Mouse (Mus musculus): ENCODE results near the gene Fam131c. TPM values are rescaled to one million over a fixed set of nuclear protein-coding genes. Genes with fewer than 3 reads are reported as not detected.

Gene Fam131c
- 42.1 and 42.5 TPM in 2 replicates for polyA plus RNA-seq (2015; fragmentation: Nextera tagmentation; extraction: Ambion mirVana)

DNA sequence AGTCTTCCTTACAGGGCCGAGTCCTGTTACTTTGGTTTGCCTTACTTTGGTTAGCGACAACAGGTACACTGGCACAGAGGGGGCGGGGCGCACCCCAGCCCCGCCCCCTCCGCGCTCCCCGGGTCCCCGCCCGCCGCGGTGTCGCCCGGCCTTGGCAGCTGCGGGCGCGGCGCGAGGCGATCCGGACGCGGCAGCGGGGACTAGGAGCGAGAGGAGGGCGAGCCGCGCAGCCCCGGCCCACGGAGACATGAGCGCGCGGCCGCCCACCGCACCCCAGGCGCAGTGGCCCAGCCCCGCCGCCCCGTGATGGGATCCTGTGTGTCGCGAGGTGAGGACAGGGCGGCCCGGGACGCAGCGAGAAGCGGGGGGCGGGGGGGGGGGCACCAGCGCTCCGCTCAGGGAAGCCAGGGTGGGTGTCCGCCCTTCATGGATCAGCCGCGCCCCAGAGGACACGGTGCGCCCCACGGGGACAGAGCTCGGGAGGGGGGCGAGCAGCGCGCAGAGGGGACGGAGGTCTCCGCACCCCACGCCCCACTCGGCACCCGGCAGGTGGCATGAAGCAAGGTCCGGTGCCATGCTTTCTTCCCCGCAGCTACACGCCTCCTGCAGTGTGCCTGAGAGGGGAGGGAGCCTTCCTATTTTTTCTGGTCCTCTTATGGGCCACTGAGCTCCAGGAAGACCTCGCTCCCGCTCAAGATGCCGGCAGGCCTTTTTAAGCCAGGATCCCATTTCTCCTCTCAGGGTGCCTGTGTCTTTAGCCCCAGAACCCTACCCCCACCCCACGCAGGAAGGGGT is at the start of gene Fam131c:
Fam131c (plus strand) TSS at position 224 of the 795 bp plus-strand sequence.
- Histone ChIP-seq H3K4me3 (peak within 1 kb of the TSS; percentile 66), H3K36me3 (no peaks in the 10 kb centered on the region), H3K4me2 (peak within 1 kb of the TSS; percentile 94), H3K4me1 (replicated peaks) (peaks cover 13% of the 10 kb centered on the region), H3K9ac (peak within 1 kb of the TSS; percentile 64), H3K27ac (replicated peaks) (no peak within 1 kb of the TSS), H3K9me3 (no peaks in the 10 kb centered on the region), H3K27me3 (peaks cover 29% of the 10 kb centered on the region)
- peak; percentile 39; the same call in 1 of the 2 replicates for ATAC-seq (ENCODE audit: low FRiP score, low read depth)
- WGBS: under 1% methylated on average over 55 of the region's 71 CpGs

DNA sequence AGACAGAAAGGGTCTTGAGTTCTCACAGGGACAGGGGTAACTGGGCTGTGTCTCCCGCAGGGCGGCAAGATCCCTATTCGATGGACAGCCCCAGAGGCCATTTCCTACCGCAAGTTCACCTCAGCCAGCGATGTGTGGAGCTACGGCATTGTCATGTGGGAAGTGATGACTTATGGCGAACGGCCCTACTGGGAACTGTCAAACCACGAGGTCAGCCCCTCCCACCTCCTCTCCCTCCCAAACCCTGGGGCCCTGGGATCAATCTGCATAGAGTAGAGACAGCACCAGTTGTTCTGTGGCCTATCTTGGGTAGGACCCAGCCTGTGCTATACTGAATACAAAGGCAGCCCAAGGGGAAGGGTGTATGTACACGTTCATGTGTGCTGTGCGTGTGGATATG is 45.5 kb upstream of the Fam131c start:
- no peak for ATAC-seq (ENCODE audit: low FRiP score, low read depth)
- Histone ChIP-seq H3K27me3 (no peaks in the 10 kb centered on the region), H3K9me3 (no peaks in the 10 kb centered on the region), H3K9ac (no peak overlapping the region), H3K4me2 (no peak overlapping the region), H3K36me3 (no peaks in the 10 kb centered on the region), H3K27ac (replicated peaks) (no peak overlapping the region), H3K4me1 (replicated peaks) (no peaks in the 10 kb centered on the region), H3K4me3 (no peak overlapping the region)
- WGBS: 73% methylated on average over 11 of the region's 11 CpGs

DNA sequence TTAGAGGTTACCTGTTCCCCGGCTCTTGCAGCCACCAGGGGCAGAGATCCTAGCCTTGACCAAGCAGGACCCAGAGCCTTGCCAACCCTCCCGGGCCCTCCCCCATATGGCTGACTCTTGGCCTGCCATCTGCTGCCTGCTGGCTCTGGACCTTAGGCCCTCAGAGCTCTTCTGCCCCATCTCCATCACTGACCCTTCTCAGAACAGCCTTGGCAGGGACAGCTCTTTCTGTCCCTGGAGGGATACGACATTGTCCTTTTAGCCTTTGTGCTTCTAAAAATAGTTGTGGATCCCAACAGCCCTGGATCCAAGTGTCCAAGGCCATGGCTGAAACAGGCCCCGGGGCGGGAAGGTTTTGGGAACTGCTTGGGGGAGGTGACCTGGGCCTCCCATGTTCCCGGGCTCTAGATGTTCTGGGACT is 43.2 kb upstream of the Fam131c start:
- H3K36me3 ChIP-seq: no peaks in the 10 kb centered on the region
- no peaks in the 10 kb centered on the region for H3K27me3 ChIP-seq
- H3K4me2 ChIP-seq: no peak overlapping the region
- H3K9ac ChIP-seq: no peak overlapping the region
- WGBS: 85% methylated on average over 6 of the region's 6 CpGs
- no peak overlapping the region for H3K27ac ChIP-seq (replicated peaks)
- H3K4me3 ChIP-seq: no peak overlapping the region
- ATAC-seq (ENCODE audit: low FRiP score, low read depth): no peak
- H3K4me1 ChIP-seq (replicated peaks): no peaks in the 10 kb centered on the region
- no peaks in the 10 kb centered on the region for H3K9me3 ChIP-seq

DNA sequence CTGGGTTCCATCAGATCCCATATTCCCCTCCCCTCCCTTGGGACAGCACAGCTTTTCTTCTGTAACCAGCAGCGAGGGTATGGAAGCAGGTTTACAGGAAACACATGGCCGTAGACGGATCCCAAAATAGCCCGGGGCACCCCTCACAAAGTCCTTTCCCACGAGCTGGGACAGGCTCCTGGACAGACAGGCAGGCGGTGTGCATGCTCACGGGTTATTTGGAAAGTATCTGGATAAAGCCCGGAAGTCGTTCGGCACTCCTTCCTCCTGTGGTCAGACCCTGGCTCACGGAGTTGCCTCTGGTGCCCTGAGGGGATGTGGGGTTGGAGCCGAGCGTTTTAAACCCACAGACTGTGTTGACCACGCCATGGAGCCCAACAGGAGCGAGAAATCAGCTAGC is 42.4 kb upstream of the Fam131c start:
- H3K36me3 ChIP-seq: no peaks in the 10 kb centered on the region
- no peak for ATAC-seq (ENCODE audit: low FRiP score, low read depth)
- no peaks in the 10 kb centered on the region for H3K9me3 ChIP-seq
- H3K27me3 ChIP-seq: no peaks in the 10 kb centered on the region
- H3K4me3 ChIP-seq: no peak overlapping the region
- H3K4me1 ChIP-seq (replicated peaks): no peaks in the 10 kb centered on the region
- no peak overlapping the region for H3K4me2 ChIP-seq
- H3K9ac ChIP-seq: no peak overlapping the region
- H3K27ac ChIP-seq (replicated peaks): no peak overlapping the region
- 81% methylated on average over 15 of the region's 15 CpGs for WGBS

DNA sequence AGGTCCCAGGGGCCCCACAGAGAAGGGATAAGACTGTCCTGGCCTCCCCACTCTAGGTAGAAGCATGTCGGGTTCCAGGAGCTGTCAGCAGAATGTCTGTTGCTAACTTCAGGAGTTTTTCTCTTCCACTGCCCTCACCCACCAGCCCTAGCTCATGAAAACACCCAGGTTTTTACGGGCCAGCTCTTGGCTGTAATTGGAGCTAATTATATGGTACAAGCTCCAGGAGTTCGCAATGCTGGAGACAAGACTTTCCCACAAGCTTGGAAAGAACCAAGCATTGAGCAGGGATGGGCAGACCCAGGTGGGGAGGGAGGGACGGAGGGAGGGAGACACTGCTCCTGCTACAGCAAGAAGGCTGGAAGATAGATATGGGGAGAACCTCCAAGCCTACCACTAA is 40.9 kb upstream of the Fam131c start:
- ATAC-seq (ENCODE audit: low FRiP score, low read depth): no peak
- Histone ChIP-seq H3K4me2 (no peak overlapping the region), H3K27ac (replicated peaks) (no peak overlapping the region), H3K4me3 (no peak overlapping the region), H3K36me3 (no peaks in the 10 kb centered on the region), H3K4me1 (replicated peaks) (no peaks in the 10 kb centered on the region), H3K9me3 (no peaks in the 10 kb centered on the region), H3K9ac (no peak overlapping the region), H3K27me3 (no peaks in the 10 kb centered on the region)
- 84% methylated on average over 4 of the region's 4 CpGs for WGBS

DNA sequence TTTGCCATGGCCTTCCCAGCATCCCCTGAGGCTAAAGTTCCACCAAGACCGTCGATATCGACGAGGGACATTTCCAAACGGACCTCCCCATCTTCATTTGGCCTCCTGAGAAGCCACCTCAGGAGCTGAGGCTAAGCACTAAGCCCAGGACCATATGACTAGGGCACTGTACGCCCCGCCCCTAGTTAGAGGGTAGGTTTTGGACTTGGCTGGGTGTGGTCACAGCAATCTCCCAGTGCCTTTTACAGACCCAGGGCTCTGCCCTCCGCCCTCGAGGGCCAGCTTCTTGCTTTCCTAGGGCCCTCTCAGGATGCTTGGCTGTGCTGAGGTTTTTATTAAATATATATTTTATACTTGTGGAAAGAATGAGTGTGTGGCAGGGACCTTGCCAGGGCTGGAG is 39.3 kb upstream of the Fam131c start:
- Histone ChIP-seq H3K9me3 (no peaks in the 10 kb centered on the region), H3K36me3 (no peaks in the 10 kb centered on the region), H3K4me3 (no peak overlapping the region), H3K4me2 (no peak overlapping the region), H3K9ac (no peak overlapping the region), H3K27ac (replicated peaks) (no peak overlapping the region), H3K27me3 (no peaks in the 10 kb centered on the region), H3K4me1 (replicated peaks) (no peaks in the 10 kb centered on the region)
- no peak for ATAC-seq (ENCODE audit: low FRiP score, low read depth)
- 82% methylated on average over 9 of the region's 9 CpGs for WGBS

DNA sequence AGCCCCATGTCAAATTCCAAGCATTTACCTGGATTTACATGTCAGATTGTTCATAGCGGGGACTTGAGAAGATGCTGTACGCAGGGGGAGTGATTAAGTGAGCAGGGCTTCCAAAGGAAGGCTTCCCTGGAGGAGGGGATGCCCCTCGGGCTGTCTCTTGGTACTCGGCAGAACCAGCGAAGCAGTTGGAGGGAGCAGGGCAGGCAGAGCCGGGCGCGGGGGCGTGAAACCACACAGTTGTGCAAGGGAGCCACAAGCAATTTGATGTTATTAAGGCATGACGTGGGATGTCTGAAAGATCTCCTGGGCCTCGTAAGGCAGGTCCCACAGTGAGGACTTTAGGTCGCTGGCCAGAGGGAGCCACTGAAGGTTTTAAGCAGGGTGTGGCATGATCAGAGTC is 38.1 kb upstream of the Fam131c start:
- WGBS: 69% methylated on average over 12 of the region's 12 CpGs
- Histone ChIP-seq H3K36me3 (no peaks in the 10 kb centered on the region), H3K27ac (replicated peaks) (no peak overlapping the region), H3K9ac (no peak overlapping the region), H3K9me3 (no peaks in the 10 kb centered on the region), H3K27me3 (no peaks in the 10 kb centered on the region), H3K4me3 (no peak overlapping the region), H3K4me1 (replicated peaks) (peaks cover 6% of the 10 kb centered on the region), H3K4me2 (no peak overlapping the region)
- ATAC-seq (ENCODE audit: low FRiP score, low read depth): no peak

DNA sequence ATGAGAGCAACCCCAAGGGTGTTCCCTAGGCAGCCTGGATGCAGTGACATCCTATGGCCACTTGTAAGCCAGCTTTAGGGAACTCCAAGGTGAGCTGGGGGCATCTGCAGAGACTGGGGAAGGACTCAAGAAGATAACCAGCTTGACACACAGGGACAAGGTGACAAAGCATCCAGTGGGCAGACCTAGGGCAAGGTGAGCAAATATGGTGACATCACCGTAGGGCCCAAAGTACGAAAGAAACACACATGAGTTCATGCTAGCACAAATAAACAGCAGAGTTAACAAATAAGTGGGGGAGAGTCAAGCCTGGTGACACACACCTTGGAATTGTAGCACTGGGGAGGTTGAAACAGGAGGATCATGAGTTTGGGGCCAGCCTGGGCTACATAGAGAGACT is 36.6 kb upstream of the Fam131c start:
- Histone ChIP-seq H3K27ac (replicated peaks) (no peak overlapping the region), H3K27me3 (no peaks in the 10 kb centered on the region), H3K4me3 (no peak overlapping the region), H3K4me2 (no peak overlapping the region), H3K9ac (no peak overlapping the region), H3K4me1 (replicated peaks) (peaks cover 14% of the 10 kb centered on the region), H3K9me3 (no peaks in the 10 kb centered on the region), H3K36me3 (no peaks in the 10 kb centered on the region)
- ATAC-seq (ENCODE audit: low FRiP score, low read depth): no peak
- 100% methylated on average over 2 of the region's 2 CpGs for WGBS

DNA sequence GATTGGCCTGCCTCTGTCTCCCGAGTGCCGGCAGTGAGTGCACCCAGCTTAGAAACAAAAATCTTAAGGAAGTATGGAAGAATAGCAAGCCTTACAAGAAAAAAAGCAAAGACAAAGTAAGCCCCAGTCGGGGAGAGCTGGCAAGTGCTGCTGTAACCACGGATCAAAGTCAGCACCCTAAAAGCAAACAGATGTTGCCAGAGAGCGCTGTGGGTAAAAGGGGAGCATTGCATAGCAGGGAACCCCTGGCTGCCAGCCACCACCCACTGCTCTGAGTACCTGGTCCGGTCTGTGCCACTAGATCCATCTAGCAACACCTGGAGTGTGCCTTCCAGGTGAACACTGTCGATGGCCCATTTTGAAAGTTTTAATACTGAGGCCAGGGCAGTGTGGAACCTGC is 35.8 kb upstream of the Fam131c start:
- WGBS: 90% methylated on average over 7 of the region's 7 CpGs
- H3K36me3 ChIP-seq: no peaks in the 10 kb centered on the region
- no peak overlapping the region for H3K27ac ChIP-seq (replicated peaks)
- H3K9ac ChIP-seq: no peak overlapping the region
- H3K9me3 ChIP-seq: no peaks in the 10 kb centered on the region
- no peaks in the 10 kb centered on the region for H3K27me3 ChIP-seq
- ATAC-seq (ENCODE audit: low FRiP score, low read depth): no peak
- H3K4me1 ChIP-seq (replicated peaks): peaks cover 14% of the 10 kb centered on the region
- H3K4me2 ChIP-seq: no peak overlapping the region
- no peak overlapping the region for H3K4me3 ChIP-seq

DNA sequence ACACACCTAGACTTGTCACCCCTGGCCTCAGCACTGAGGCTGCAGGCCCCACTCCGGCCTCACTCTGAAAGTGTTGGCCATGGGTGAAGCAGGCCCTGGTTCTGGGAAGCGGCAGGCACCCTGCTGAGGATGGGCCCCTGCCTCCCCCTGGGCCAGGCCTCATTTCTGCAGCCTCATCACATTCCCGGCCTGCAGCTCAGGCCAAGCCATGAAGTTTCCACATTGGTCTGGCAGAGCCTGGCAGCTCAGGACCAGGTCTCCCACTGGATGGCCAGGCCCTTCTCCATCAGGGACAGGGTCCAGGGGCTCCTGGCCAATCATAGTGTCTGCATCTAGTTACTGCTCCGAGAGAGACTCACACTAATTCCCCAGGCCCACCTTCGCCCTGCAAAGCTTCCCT is 33.3 kb upstream of the Fam131c start:
- Histone ChIP-seq H3K27ac (replicated peaks) (peak overlapping the region; percentile 35; the same call in 1 of the 2 replicates), H3K9ac (no peak overlapping the region), H3K9me3 (no peaks in the 10 kb centered on the region), H3K4me2 (no peak overlapping the region), H3K4me3 (no peak overlapping the region), H3K36me3 (no peaks in the 10 kb centered on the region), H3K4me1 (replicated peaks) (peaks cover 26% of the 10 kb centered on the region), H3K27me3 (no peaks in the 10 kb centered on the region)
- 45% methylated on average over 5 of the region's 5 CpGs for WGBS
- no peak for ATAC-seq (ENCODE audit: low FRiP score, low read depth)

DNA sequence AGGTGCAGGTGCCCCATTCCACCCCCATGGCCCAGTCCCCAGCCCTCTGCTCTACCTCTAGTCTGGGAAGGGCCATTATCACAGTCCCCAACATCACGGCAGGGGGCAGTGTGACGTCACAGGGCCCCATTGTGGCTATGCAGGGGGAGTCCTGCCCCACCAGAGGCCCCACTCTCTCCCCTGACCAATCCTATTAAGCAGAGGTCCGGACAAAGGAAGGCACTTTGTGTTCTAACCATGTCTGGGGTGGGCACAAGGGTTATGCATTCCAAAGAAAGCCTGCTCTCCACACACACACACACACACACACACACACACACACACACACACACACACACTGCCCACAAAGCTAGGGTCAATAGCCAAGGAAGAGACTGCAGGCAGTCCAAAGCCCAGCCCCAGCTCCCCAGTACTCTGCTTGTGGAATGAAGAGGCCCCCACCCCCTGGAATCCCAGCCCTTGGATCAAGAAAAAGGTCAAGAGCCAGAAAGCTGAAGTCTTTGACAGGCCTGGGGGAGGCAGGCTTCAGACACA is 32.7 kb upstream of the Fam131c start:
- Histone ChIP-seq H3K9ac (no peak overlapping the region), H3K4me2 (no peak overlapping the region), H3K4me3 (no peak overlapping the region), H3K27ac (replicated peaks) (peak overlapping the region; percentile 59), H3K36me3 (no peaks in the 10 kb centered on the region), H3K9me3 (no peaks in the 10 kb centered on the region), H3K4me1 (replicated peaks) (peaks cover 26% of the 10 kb centered on the region), H3K27me3 (no peaks in the 10 kb centered on the region)
- peak; percentile 81 for ATAC-seq (ENCODE audit: low FRiP score, low read depth)
- 0% methylated on average over 2 of the region's 3 CpGs for WGBS

DNA sequence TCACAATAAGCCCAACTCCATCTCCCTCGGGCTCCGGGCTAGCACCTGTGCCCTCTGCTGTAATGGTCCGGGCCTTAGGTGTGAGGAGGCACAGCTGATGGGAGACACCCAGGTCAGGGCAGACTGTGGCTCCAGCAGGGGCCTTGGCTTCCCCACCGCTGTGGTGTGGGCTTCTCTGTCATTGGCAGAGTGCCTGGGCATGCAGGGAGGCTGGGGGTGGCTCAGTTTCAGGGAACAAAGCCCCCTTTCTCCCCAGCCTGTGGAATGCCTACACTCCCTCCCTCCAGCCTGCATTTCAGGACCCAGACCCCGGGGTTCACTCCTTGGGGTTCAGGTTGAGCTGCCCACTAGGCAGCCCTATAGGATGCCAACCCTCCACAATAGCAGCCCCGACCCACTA is 31.8 kb upstream of the Fam131c start:
- Histone ChIP-seq H3K27me3 (no peaks in the 10 kb centered on the region), H3K4me1 (replicated peaks) (peaks cover 26% of the 10 kb centered on the region), H3K9me3 (no peaks in the 10 kb centered on the region), H3K4me2 (no peak overlapping the region), H3K4me3 (no peak overlapping the region), H3K9ac (no peak overlapping the region), H3K36me3 (no peaks in the 10 kb centered on the region), H3K27ac (replicated peaks) (peak overlapping the region; percentile 59)
- WGBS: 43% methylated on average over 6 of the region's 6 CpGs
- ATAC-seq (ENCODE audit: low FRiP score, low read depth): peak; percentile 20; the same call in 1 of the 2 replicates
